Mouse (Mus musculus): Measurements from ENCODE around the gene Pon3.
"Not testable (repeated sequence)": the region's sequence is repeated elsewhere in the genome, so short reads cannot be mapped to it uniquely, and the experiment has no call there.

The Pon3 gene

DNA sequence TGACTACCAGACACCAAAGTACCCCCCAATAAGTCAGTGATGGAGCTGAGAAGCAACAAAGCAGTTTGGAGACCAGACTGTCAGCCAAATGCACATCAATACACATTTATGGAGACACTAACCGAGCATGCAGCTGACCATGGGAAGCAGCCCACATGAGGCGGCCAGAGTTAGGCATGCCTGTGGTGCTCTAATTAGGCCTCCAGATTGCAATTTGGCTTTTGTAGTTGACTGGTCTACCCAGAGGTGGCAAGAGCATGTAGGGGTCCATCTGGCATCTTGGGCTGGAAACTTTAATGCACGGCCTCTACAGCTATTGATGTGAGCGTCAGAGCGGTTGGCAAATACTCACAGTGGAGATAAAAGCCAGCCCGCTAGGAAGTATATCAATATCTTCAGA lies 10.2 kb downstream of the Pon3 start:
- DNase-seq: no peak

DNA sequence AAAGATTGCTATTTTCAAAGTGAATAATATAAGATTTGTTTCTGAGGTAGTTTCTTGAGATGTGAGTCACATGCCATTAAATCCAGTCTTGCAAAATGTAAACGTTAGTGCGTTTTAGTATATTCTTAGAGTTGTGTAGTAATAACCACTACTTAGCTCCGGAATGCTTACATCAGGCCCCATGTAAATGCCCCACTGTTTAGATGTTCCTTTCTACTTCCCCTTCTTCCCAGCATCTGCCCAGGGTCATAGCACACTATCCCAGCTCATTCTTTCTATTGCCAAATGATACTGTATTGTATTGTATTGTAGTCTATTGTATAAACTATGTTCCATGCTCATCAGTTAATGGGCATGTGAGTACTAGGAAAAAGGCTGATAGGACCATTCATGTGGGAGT lies 17.3 kb downstream of the Pon3 start:
- DNase-seq: no peak

DNA sequence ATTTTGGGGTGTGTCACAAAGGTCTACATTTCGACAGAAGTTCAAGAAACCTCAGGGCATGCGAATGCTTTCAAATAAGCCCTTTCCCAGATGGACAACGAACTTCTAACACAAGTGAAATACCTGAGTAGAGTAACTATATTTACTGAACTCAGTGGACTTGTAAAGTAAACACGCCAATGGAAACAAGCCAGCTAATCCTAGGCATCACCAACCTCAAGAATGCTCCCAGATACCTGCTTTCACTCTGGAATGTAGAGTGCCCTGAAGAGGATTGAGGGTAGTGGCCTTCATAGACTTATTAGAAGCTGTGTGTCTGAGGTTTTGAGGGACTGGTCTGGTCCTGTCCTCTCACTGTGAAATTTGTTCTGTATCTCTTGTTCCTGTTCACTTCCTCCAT lies 18.6 kb downstream of the Pon3 start:
- DNase-seq: no peak

- DNase-seq: no peak
Measured at GRCm38 (mm10) chr6:5236843-5237371, 19.2 kb downstream of the Pon3 start.

- no peak for DNase-seq
Measured at GRCm38 (mm10) chr6:5234563-5234962, 21.5 kb downstream of the Pon3 start.

- no peak for DNase-seq
Measured at GRCm38 (mm10) chr6:5233812-5234211, 22.3 kb downstream of the Pon3 start.

- DNase-seq: no peak
Measured at GRCm38 (mm10) chr6:5232022-5232421, 24.1 kb downstream of the Pon3 start.

DNA sequence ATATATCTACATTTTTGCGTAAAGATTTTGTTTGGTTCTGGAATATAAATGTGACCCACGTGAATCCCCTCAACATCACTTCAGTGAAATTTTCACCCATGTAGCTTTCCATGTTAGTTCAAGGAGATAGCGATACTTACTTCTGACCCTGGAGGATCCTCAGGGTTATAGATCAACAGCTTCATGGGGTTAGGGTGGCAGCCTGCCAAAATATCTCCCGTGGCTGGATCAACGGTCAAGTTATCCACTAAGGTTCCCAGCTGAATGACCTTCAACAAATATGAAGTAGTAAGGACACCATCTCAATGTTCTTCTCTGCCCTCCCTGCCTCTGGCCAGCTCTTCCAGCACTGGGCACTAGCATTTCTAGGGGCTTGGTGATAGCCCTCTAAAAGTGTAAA lies 25.8 kb downstream of the Pon3 start:
- no peak for DNase-seq

GRCm38 (mm10) chr6:5223551-5223950 lies 32.5 kb downstream of the Pon3 start:
- DNase-seq: not testable (repeated sequence)

DNA sequence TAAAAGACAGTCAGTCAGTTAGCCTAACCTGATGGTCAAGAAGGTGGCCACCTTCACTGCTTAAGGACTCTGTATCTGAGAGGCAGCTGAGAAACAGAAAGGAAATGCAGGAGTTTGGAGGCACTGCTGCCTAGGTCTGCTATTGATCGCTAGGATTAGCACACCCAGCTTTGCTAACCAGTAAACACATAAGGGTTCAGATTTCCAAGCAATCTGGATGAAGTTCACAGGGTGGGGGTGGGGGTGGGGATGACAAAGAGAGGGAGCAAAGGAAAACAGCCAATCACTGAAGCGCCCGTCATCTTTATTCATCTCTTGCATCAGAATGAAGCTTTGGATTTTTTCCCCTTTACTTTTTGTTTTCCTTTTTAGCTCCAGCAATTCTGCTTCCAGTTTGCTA lies 34.0 kb downstream of the Pon3 start:
- no peak for DNase-seq

- no peak for DNase-seq
Measured at GRCm38 (mm10) chr6:5218190-5218589, 37.9 kb downstream of the Pon3 start.

GRCm38 (mm10) chr6:5207817-5208216 lies 48.3 kb downstream of the Pon3 start:
- DNase-seq: no peak

- no peak for DNase-seq
Measured at GRCm38 (mm10) chr6:5199916-5200315, 56.2 kb downstream of the Pon3 start.

- no peak for DNase-seq
Measured at GRCm38 (mm10) chr6:5199376-5199905, 56.6 kb downstream of the Pon3 start.

- no peak for DNase-seq
Measured at GRCm38 (mm10) chr6:5198590-5198989, 57.5 kb downstream of the Pon3 start.

- DNase-seq: peak; percentile 19
Measured at GRCm38 (mm10) chr6:5193693-5194092, 62.4 kb downstream of the Pon3 start, which contains the start of gene Pon1. Gene Pon1, minus strand, starts transcription at chr6:5193946.

DNA sequence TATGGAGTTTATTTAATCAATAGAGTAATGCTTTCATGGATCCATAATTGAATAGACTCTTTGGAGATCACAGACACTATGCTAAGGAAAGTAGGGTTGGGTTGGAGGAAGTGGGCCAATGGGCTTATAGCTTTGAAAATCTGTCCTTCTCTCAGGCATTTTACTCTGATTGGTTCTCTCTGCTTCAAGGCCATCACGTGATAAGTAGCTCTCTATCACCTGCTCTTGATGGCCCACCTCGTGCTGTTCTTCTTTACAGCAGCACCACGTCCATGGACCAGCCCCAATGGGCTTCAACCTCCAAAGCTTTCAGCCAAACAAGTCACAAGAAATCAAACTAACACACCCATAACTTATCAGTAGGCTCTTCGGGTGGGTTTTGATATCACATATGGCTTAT lies 65.3 kb downstream of the Pon3 start:
- DNase-seq: no peak

- DNase-seq: no peak
Measured at GRCm38 (mm10) chr6:5189507-5189906, 66.6 kb downstream of the Pon3 start.

- no peak for DNase-seq
Measured at GRCm38 (mm10) chr6:5188938-5189337, 67.1 kb downstream of the Pon3 start.

GRCm38 (mm10) chr6:5188036-5188435 lies 68.0 kb downstream of the Pon3 start:
- no peak for DNase-seq

DNA sequence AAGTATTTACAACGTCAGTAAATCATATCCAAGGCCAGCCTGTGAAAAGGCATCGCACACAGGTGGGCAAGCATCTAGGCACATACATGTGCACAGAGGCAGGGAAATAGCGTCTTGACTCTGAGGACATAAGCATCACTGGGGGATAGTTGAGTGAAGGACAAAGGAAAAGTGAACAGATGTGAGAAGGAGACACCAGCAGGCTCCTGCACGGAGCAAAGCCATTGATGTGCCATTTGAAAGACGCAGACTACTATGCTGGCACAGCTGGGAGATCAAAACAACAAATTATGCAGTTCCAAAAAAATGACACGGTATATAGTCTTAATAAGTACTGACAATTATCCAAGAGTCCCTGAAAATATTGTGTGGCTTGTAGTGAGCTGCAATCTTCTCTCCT lies 68.5 kb downstream of the Pon3 start:
- DNase-seq: no peak

GRCm38 (mm10) chr6:5186229-5186950 lies 69.7 kb downstream of the Pon3 start:
- no peak for DNase-seq

DNA sequence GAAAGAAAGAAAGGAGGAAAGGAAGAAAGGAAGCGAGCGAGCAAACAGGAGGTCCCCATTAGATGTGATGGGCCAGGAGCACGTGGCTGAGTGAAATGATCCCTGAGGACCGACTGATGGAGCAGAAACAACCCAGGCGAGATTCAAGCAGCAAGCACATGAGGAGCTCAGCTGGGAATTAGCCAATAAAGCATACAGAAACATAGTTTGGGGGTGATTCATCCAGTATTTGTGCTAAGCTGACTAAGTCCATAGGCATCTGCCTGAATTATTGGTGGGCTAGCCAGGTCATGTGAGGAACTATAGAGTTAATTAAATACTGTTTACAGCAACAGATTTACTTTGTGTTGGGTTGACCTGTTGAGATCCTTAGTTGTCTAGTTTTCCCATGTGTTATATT lies 75.4 kb downstream of the Pon3 start:
- no peak for DNase-seq

- DNase-seq: no peak
Measured at GRCm38 (mm10) chr6:5179189-5179588, 76.9 kb downstream of the Pon3 start.

Data from embryo, embryonic 11 days (tissue).